ENCODE assay signal across 30 mouse cellular contexts in the genomic region with DNA sequence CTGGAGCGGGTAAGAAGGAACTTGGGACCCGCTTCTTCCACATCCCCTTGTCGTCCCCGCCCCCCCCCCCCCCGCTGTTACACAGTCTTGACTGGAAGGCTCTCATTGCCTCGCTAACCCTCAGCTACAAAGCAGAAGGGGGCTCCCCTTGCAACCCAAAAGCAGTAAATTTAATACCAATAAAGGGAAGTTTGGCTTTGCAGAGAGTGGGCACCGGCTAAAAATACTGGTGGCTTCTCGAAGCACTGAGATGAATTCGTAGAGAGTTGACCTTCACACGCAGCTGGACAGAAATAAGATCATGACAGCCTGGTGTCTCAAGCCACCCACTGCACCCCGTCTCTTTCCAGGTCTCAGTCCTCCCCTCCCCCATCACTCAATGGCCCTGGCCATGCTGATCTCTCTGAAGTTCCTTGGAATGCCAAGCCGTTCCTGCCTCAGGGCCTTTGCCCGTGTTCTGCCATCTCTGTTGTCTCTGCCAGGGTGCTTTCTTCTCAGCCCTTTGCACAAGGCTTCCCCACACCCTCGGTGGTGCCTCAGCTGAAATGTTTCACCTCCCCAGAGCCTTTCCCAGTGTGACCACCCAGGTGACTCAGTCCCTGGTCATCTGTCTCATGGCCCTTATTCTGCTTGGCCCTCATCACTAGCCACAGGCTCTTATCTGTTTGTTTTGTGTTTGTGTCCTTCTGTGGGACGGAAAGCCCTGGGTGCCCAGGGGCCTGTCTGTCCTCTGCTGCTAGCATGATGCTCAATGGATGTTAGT. TPM values are rescaled to one million over a fixed set of nuclear protein-coding genes. Genes with fewer than 3 reads are reported as not detected.
A peak's percentile ranks its signal among the peaks of the same experiment; 100 is the strongest.
DNase-seq lines count a peak whose midpoint lies in the region; ATAC-seq and TF ChIP-seq lines count a peak whose summit lies in the region.
"Had no signal": no experiment of that assay in that cellular context is flagged by ENCODE, and none has a peak within 500 bp of the region (broad histone marks: within the 10 kb centered on the region; RNA-seq: fewer than 3 reads in every experiment).

No protein-coding gene starts in this region.

- H3K9ac ChIP-seq in CH12.LX (ENCODE audit: insufficient read depth, low read depth): no peak overlapping the region
- H3K9ac ChIP-seq in forebrain, embryonic 14.5 days (ENCODE audit: low read length): no peak overlapping the region
- H3K9ac ChIP-seq: embryonic facial prominence, embryonic 13.5 days; heart, embryonic 13.5 days; hindbrain, embryonic 14.5 days; limb, embryonic 15.5 days; liver, embryonic 13.5 days; midbrain, embryonic 13.5 days; neural tube, embryonic 13.5 days; stomach, embryonic 15.5 days had no signal

- no peak for TF ChIP-seq RAD21 in CH12.LX (IDR thresholded peaks at IDR 0.05; ENCODE audit: low read depth, low read length)

- H3K9me3 ChIP-seq in CH12.LX (replicated peaks; ENCODE audit: low read length): peaks cover 6% of the 10 kb centered on the region
- H3K9me3 ChIP-seq in forebrain, embryonic 14.5 days (replicated peaks; ENCODE audit: control insufficient read depth, low read length): no peaks in the 10 kb centered on the region
- H3K9me3 ChIP-seq: embryonic facial prominence, embryonic 13.5 days; heart, embryonic 13.5 days; limb, embryonic 15.5 days; liver, embryonic 13.5 days; midbrain, embryonic 13.5 days; neural tube, embryonic 13.5 days; stomach, embryonic 15.5 days had no signal

- ATAC-seq in forebrain, embryonic 14.5 days: no peak
- ATAC-seq: intestine, postnatal 0 days; lung, postnatal 0 days; midbrain, embryonic 13.5 days had no signal

- WGBS in forebrain, embryonic 14.5 days: 68% methylated on average over 15 of the region's 15 CpGs

- no peaks in the 10 kb centered on the region for H3K79me2 ChIP-seq in CH12.LX (replicated peaks; ENCODE audit: control insufficient read depth, extremely low read depth, insufficient read depth, poor library complexity, severe bottlenecking)

- dilution Hi-C loops in CH12.LX (cut with MboI; ENCODE audit: extremely low pct_ligation_motif_present, extremely low pct_unique_long_range_greater_than_20kb, low sequenced_read_pairs): no loop called here

- peak overlapping the region; percentile 59 for H3K27ac ChIP-seq in CH12.LX (ENCODE audit: insufficient read depth, low read depth)
- H3K27ac ChIP-seq in forebrain, embryonic 14.5 days (ENCODE audit: low read depth, low read length): no peak overlapping the region
- H3K27ac ChIP-seq: embryonic facial prominence, embryonic 13.5 days; heart, embryonic 13.5 days; hindbrain, embryonic 14.5 days; limb, embryonic 15.5 days; liver, embryonic 13.5 days; midbrain, embryonic 13.5 days; neural tube, embryonic 13.5 days; stomach, embryonic 15.5 days had no signal

- H3K4me2 ChIP-seq in CH12.LX (ENCODE audit: insufficient read depth, low read depth, poor library complexity, severe bottlenecking): no peak overlapping the region
- H3K4me2 ChIP-seq in forebrain, embryonic 14.5 days (ENCODE audit: low read length): no peak overlapping the region
- H3K4me2 ChIP-seq: embryonic facial prominence, embryonic 13.5 days; heart, embryonic 13.5 days; hindbrain, embryonic 14.5 days; limb, embryonic 15.5 days; liver, embryonic 13.5 days; midbrain, embryonic 13.5 days; neural tube, embryonic 13.5 days; stomach, embryonic 15.5 days had no signal

- peaks cover 20% of the 10 kb centered on the region for H3K27me3 ChIP-seq in CH12.LX (replicated peaks)
- H3K27me3 ChIP-seq in splenic B cell, adult 2 months (ENCODE audit: control insufficient read depth, insufficient read depth, low read length, poor library complexity, severe bottlenecking): no peaks in the 10 kb centered on the region
- peaks cover 8% of the 10 kb centered on the region for H3K27me3 ChIP-seq in forebrain, embryonic 14.5 days (replicated peaks; ENCODE audit: control insufficient read depth, insufficient read depth, low read length)

- in situ Hi-C loops in CH12.LX (cut with MboI; ENCODE audit: low pct_ligation_motif_present, low pct_unique_long_range_greater_than_20kb, low sequenced_read_pairs): loop anchor here (5.0 kb wide), 1 partner anchor 65 kb away; a partner anchor contains a TSS

- peak; percentile 35; the same call in 1 of the 2 replicates for TF ChIP-seq EP300 in CH12.LX (IDR thresholded peaks at IDR 0.05; ENCODE audit: low read length)

- peak; percentile 28 for DNase-seq in ovary, postnatal 36 days (ENCODE audit: low spot score)
- no peak for DNase-seq in ovary, postnatal 10 days (ENCODE audit: low spot score)
- DNase-seq in A20 (ENCODE audit: low read depth, low spot score) (peak; percentile 85), CH12.LX (ENCODE audit: extremely low read depth) (peak; percentile 72)
- DNase-seq in splenic B cell, adult 2 months (ENCODE audit: low read depth, low spot score): peak; percentile 66
- DNase-seq in forebrain, embryonic 14.5 days (ENCODE audit: low spot score): no peak
- DNase-seq in thymus, postnatal 25 days: no peak
- DNase-seq: cerebellum, adult 11-12 months; cerebellum, postnatal 10 days; gastrocnemius, postnatal 14 days; heart, postnatal 10 days; kidney, adult 9 months; kidney, postnatal 10 days; layer of hippocampus, postnatal 36 days; left cerebral cortex, postnatal 4 days; liver, embryonic 13.5 days; lung, adult 18-20 months; lung, postnatal 4 days; right cerebral cortex, postnatal 25 days; thymus, postnatal 36 days had no signal

- H3K36me3 ChIP-seq in CH12.LX (replicated peaks in 1 of 2; ENCODE audit: control insufficient read depth in 1 of 2, insufficient read depth in 1 of 2, low read length in 1 of 2): no peaks in the 10 kb centered on the region
- no peaks in the 10 kb centered on the region for H3K36me3 ChIP-seq in splenic B cell, adult 2 months (ENCODE audit: control insufficient read depth, insufficient read depth, low read length, poor library complexity, severe bottlenecking)
- no peaks in the 10 kb centered on the region for H3K36me3 ChIP-seq in forebrain, embryonic 14.5 days (ENCODE audit: control insufficient read depth, insufficient read depth, low read length)
- H3K36me3 ChIP-seq: embryonic facial prominence, embryonic 13.5 days; heart, embryonic 13.5 days; limb, embryonic 15.5 days; liver, embryonic 13.5 days; midbrain, embryonic 13.5 days; neural tube, embryonic 13.5 days; stomach, embryonic 15.5 days had no signal

- TF ChIP-seq POLR2A in CH12.LX (IDR thresholded peaks at IDR 0.05; ENCODE audit: low read depth, low read length): no peak

- TF ChIP-seq CTCF in CH12.LX (conservative IDR thresholded peaks at IDR 0.05 in 1 of 2, IDR thresholded peaks at IDR 0.05 in 1 of 2; ENCODE audit: low read depth in 2 of 2, low read length in 2 of 2): no peak

- H3K4me3 ChIP-seq in CH12.LX (replicated peaks in 1 of 3; ENCODE audit: low read depth in 2 of 3, low read length in 2 of 3, poor library complexity in 1 of 3): no peak overlapping the region
- H3K4me3 ChIP-seq in forebrain, embryonic 14.5 days (ENCODE audit: low read depth, low read length): no peak overlapping the region
- H3K4me3 ChIP-seq: embryonic facial prominence, embryonic 13.5 days; heart, embryonic 13.5 days; limb, embryonic 15.5 days; liver, embryonic 13.5 days; megakaryocyte, embryonic 14.5 days; midbrain, embryonic 13.5 days; neural tube, embryonic 13.5 days; stomach, embryonic 15.5 days had no signal

- peaks cover 25 to 51% of the 10 kb centered on the region in 2 experiments for H3K4me1 ChIP-seq in CH12.LX (ENCODE audit: control insufficient read depth in 1 of 2, insufficient read depth in 2 of 2)
- H3K4me1 ChIP-seq in forebrain, embryonic 14.5 days (ENCODE audit: control insufficient read depth, insufficient read depth, low read length): no peaks in the 10 kb centered on the region

TF ChIP-seq in CH12.LX, 34 proteins besides CTCF, POLR2A, EP300 and RAD21:
- TF ChIP-seq ZC3H11A (IDR thresholded peaks at IDR 0.05; ENCODE audit: low read depth, low read length) (no peak), TCF12 (IDR thresholded peaks at IDR 0.05; ENCODE audit: low read depth, low read length) (peak; percentile 57; the same call in 1 of the 2 replicates), JUN (IDR thresholded peaks at IDR 0.05; ENCODE audit: insufficient read depth, low read depth, low read length) (no peak), IRF4 (IDR thresholded peaks at IDR 0.05; ENCODE audit: low read depth, low read length) (peak; percentile 23; the same call in 1 of the 2 replicates), HCFC1 (IDR thresholded peaks at IDR 0.05; ENCODE audit: low read depth, low read length) (no peak), MEF2A (IDR thresholded peaks at IDR 0.05; ENCODE audit: borderline replicate concordance, low read depth, low read length) (peak; percentile 89), ETS1 (conservative IDR thresholded peaks at IDR 0.05; ENCODE audit: low read depth, low read length) (peak; percentile 23; the same call in 1 of the 2 replicates)

RNA-seq across cellular contexts. Expression of a gene that starts 23.7 kb away (rescaled TPM):
- total RNA-seq in CH12.LX (2012; rRNA removed) (2,513 and 2,636 TPM in 2 replicates), CH12.LX (2014; rRNA removed) (1,648 and 1,661 TPM in 2 replicates)
- 1,170 and 1,488 TPM in 2 replicates for polyA plus RNA-seq in CH12.LX (2012; ENCODE audit: insufficient read length, low read depth)
- polyA plus RNA-seq in forebrain, embryonic 14.5 days (2014; fragmentation: Nextera tagmentation; extraction: Ambion mirVana): 331 and 459 TPM in 2 replicates

RNA-seq across cellular contexts. Expression of a gene that starts 55.4 kb away (rescaled TPM):
- total RNA-seq in CH12.LX (2012; rRNA removed) (45.8 and 52.2 TPM in 2 replicates), CH12.LX (2014; rRNA removed) (64.9 and 66.0 TPM in 2 replicates)
- polyA plus RNA-seq in CH12.LX (2012; ENCODE audit: insufficient read length, low read depth): 61.6 and 66.2 TPM in 2 replicates
- polyA plus RNA-seq in forebrain, embryonic 14.5 days (2014; fragmentation: Nextera tagmentation; extraction: Ambion mirVana): 33.7 and 38.1 TPM in 2 replicates

Comparison
In these comparisons a context has a peak if more than half of its experiments do, and no peak if none do; other contexts are left out.
1. DNase-seq: peak in ovary, postnatal 36 days (single experiment), A20 (single experiment), CH12.LX (single experiment) and splenic B cell, adult 2 months (single experiment); none in ovary, postnatal 10 days (single experiment), forebrain, embryonic 14.5 days (single experiment) and thymus, postnatal 25 days (single experiment).